Mouse (Mus musculus) T-helper 1 cell (primary cell): ENCODE results near the gene Ano5.

Source experiments
- in situ Hi-C: fragments of 300-600 bp; cut with MboI, MseI; formaldehyde crosslinking; loops from one replicate; pipeline ENCODE4 v1.15.1; 2025; ENCODE audit warnings: high pct_unique_total_duplicates

The Ano5 gene

DNA sequence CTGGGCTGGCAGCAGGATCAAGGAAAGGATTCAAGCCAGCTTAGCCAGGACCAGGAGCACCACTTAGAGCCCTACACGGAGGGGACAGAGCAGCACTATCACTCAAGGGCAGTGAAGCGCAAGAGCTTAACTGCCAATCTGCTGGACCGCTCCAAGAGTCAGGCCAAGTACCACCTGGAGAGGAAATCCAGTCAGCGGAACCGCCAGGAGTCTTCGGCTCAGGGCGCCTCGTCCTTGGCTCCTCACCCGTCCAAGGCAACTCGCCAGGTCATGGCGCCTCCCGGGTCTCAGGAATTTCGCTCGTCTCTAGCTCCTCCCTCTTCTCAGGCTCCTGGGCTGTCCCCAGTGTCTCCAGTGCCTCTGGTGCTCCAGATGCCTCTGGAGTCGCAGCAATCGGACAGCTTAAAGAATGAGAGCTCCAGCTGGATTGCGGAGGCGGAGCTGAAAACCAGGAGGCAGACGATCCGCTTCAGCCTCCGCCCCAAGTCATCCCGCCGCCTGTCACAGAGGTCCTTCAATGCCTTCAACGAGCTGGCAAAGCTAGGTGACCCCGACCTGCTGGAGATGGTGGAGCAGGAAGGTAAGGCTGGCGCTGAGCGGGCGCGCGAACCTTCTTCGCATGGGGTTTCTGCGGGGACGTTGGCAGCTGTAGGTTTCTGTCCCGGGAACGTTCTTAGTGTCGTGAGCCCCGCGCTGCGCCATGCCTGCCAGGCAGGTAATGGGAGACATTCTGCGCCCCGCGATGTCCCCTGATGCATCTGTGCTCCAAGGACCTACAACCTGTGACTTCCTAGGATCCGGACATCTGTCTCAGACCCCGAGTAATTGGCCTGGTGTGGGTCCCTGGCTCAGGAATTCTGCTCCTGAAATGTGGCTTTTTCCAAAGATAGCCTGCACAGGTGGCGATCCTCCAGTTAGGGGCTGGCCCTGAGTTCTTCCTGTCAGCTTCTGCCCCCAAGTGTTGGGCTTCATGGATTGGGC is at the start of gene Ano5:
TSS of gene Ano5 (plus strand) at position 359 of the 981 bp plus-strand sequence.
- in situ Hi-C loops: no loop called here

DNA sequence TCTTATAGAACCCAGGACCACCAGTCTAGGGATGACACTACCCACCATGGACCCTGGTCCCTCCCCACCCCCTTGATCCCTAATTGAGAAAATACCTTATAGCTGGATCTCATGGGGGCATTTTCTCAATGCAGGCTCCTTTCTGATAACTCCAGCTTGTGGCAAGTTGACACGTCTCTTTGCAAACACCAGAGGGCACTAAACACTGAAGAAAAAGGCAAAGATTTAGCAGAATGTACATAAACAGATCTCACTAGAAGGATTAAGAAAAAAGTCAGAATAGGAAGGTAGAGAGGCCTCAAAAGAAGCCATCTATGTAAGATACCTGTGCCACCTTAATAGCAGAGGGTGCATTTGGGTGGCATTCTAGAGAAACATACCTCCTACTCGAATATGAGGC is 11.4 kb upstream of the Ano5 start:
- in situ Hi-C loops: no loop called here

DNA sequence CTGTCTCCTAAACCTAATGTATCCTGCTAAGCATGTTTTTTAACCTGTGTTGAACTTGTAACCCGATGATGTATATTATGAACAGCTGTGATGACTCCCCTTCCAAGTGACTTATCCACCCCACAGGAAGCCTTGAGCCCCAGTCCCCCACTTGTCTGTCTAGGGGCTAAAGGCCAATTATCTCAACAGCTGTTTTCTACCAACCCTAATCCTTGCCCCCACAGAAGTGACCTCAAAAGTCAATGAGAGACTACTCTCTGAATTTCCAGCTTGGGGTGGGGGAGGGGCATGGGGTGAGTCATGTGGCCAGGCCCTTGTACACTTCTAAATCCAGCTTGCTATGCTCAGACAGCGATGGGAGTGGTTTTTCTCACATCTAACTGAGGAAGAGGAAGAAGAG is 6.9 kb upstream of the Ano5 start:
- in situ Hi-C loops: no loop called here

DNA sequence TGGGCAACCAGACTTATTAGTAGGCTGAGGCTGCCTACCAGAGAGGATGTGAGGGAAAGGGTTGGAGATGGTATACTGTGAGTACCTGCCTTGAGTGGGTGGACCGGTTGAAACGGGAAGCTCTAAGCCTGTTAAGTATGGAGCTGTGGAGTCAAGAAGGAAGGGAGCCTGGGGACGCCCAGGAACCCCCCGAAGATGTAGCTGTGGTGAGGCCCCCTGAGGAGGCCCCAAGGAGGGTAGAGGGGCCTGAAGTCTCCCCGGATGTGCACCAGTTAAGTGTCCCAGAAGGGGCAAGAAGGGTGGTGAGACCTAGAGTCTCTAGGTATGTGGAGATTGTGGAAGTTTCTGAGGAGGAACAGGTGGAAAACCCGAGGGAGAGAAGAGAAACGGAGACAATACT is 682 bp upstream of the Ano5 start:
- in situ Hi-C loops: no loop called here

DNA sequence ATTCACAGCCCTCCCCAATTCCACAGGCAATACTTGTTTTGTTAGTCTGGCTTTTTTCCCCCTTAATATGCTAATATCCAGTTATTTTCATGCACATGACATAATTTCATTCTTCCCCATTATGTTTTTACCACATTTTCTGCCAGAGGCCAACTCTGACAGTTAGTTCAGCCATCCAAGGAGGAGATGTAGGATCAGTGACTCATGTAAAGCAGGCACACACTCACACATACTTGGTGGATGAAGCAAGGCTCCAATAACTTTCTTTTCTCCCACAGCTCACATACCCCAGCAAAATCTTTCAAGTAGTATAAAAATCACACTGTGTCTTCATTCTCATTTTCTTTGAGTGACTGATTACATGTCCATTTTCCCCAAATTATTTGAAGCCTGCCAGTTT is 28.5 kb downstream of the Ano5 start:
- in situ Hi-C loops: loop anchor here (10.0 kb wide), 1 partner anchor 1875 kb away; no protein-coding TSS in a partner anchor

DNA sequence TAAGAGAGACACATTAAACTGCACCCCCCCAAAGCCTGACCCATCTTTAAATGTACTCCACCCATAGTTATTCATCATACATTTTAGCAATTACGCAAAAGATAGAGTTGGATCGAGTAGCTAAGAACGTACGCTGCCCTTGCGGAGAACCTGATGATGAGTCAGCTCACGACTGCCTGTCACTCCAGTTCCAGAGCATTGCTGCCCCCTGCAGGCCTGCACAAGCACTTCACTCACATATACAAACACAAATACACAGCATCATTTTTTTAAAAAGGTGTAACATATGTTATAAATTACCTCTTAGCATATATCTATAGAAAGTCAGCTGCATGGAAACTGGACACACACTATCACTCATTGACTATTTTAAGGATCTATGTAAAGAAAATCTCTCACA is 29.9 kb downstream of the Ano5 start:
- in situ Hi-C loops: no loop called here

DNA sequence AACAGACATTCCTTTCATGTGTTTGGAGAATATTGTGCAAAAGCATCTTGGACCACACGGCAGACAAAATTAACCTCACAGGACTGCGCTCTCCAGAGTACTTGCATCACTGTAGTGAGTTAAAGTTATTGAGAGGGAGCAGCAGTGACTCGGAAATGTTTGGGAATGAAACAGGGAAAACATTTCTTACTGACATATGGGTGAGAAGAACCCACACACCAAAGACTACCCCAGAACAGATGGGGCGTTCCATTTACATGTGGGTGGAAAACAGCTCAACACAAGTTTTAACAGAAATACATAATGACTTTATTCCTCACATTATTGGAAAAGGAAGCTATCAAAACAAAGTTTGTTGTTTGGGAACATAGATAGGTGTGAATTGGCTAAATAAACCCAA is 89.2 kb downstream of the Ano5 start:
- in situ Hi-C loops: no loop called here

DNA sequence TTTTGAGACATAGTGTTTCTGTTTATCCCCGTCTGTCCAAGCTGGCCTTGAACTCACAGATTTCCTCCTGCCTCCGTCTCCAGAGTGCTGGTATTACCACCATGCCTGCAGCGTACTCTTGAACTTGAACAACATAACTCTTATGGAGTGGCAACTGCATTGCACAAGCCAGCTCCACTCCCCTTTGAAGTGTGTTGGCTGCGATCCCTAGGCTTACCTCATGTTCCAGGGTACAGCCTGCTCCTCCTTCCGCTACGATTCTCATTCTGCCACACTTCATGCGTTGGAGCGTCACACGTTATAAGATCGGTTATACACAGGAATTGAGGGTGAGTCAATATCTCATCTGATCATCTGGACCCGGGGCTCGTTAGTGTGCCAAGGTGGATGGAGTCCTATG is 92.9 kb downstream of the Ano5 start:
- in situ Hi-C loops: no loop called here

DNA sequence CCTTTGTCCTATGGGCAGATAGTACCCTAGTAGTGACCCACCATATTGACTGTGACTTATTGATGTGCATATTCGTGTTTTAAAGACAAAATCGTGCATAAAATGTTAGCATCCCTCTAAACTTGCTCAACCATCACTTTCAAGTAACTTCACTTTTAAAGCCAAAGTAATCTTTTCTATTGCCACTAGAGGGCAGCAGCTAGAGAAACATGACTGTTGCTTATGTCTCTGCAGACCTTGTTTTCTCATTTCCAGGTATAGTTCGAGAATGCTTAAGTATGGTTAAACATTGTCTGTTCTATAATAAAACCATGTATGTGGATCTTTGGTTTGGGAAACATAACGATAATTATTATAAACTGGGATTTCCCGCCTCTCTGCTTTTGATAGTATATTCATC is 103.6 kb downstream of the Ano5 start:
- in situ Hi-C loops: no loop called here

DNA sequence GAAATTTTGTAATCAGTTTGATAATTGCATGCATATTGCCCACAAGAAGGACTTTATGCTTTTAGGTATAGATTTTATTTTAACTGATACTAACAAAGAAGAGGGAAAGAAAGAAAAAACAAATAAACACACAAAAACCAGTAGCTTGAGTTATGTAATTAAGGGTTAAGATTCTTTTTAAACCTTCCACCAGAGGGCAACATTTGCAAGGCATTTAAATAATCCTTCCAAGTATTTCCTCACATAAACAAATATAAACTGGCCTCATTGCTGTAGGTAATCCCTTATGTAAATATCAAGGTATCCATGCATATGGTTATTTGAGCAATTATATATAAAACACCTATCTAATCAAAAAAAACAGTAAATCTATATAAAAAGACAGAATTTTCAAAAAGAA is 107.1 kb downstream of the Ano5 start:
- in situ Hi-C loops: no loop called here

DNA sequence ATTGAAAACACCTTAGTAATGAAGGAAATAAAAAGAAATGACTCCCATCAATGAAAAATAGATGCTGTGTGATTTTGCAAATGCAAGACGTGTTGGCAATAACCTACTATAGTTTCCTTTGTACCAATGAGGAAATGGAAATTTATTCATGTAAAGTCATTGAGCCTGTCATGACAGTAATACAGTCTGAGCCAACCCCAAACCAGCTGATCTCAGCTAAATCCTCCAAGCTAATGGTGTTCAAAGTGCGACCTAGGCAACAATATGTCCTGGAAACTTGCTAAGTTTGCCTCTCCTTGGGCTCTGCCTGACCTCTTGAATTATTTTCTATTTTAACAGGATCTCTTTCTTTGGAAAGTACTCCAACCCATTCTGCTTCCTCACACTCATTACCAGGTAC is 107.6 kb downstream of the Ano5 start:
- in situ Hi-C loops: no loop called here

DNA sequence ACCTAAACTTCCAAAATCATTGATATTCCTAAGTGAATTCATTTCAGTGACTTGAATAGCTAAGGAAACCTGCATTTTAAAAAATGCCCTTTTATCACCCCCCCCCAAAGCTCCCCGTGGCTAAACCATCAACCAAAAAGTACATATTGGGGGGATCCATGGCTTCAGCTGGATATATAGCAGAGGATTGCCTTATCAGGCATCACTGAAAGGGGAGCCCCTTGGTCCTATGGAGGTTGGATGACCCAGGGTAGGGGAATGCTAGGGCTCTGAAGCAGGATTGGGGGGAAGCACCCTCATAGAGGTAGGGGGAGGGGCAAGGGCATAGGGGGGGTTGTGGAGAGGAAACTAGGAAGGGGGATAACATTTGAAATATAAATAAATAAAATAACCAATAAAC is 109.1 kb downstream of the Ano5 start:
- in situ Hi-C loops: loop anchor here (10.0 kb wide), 1 partner anchor 105 kb away; no protein-coding TSS in a partner anchor

DNA sequence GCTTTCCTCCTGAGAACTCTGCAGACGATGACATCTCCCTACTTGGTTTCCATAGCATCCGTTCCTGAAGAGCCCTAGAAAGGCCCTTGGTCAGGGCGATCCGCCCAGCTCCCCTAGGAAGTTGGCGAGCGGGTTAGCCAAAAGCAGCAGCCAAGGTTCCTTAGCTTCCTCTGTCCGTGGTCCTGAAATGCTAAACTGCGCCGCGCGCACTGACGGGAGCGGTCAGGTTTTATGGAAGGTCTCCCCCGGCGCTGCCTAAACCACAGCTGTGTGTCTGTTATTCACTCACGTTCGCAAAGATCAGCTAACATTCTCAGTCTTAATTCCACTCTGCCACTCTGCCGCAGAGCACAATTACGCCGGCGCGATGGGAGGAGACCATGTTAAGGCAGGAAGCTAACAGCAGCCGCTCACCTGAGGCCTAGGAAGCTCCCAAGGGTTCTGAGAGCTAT is 110.9 kb downstream of the Ano5 start, which contains the start of gene Slc17a6:
TSS of gene Slc17a6 (plus strand) at position 313 of the 452 bp plus-strand sequence.
- in situ Hi-C loops: loop anchor here (10.0 kb wide), 1 partner anchor 103 kb away; no protein-coding TSS in a partner anchor

DNA sequence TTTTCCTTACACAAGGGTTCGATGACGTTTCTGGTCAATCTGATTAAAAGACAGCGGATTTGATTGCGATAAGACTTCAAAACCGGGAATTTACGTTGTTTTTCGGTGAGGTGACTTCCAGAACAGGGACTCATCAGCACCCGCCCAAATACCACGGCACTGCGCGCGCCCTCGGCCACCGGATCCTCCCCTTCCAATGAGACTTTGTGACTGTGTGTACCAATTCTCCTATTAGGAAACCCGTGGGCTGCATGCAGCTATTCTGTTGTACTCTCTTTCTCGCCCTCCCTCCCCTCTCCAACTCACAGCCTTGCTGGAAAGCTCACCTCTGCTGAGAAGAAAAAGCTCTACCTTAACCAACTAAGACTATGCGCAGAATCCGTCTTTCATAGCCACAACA is 111.4 kb downstream of the Ano5 start:
- in situ Hi-C loops: loop anchor here (10.0 kb wide), 1 partner anchor 103 kb away; no protein-coding TSS in a partner anchor

DNA sequence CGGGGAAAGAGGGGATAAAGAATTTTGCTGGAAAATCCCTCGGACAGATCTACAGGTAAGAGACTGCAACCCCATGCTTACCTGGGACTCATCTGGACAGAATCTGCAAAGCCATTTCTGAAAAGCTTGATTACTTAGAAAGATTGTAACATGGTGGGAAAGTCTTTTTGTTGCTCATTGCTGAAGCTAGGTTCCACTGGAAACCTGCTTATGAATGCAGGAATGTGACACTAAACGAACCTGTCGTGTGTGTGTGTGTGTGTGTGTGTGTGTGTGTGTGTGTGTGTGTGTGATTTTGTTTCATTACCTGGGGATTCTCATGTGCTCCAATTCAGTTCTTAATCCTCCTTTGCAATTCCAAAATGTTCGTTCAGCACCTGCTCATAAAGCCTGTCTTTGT is 111.8 kb downstream of the Ano5 start:
- in situ Hi-C loops: loop anchor here (10.0 kb wide), 1 partner anchor 102 kb away; no protein-coding TSS in a partner anchor

DNA sequence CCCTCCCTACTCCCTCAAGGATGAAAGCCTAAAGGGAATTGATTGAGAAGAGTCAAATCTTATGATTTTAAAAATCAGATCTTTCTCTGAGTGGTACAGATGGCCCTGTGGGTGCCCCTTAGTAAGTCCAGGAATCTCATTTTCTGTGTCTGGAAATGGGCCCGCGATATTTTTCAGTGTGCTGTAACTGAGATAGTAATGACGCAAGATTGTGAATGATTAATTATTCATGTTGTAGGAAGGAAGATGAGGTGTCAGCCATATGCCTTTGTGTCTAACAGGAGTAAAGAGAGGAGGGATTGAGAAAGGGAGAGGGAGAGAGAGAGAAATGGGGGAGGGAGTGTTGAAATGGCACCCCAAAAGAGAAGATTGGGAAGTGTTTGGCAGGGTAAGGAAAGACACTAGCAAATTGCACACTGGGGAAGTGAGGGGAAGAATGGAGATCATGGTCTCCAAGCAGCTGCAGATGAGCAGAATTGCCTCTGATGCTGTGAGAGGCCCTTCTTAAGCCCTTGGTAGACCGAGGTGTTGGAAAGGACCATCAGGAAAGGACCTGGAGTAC is 113.6 kb downstream of the Ano5 start:
- in situ Hi-C loops: loop anchor here (10.0 kb wide), 1 partner anchor 100 kb away; no protein-coding TSS in a partner anchor

DNA sequence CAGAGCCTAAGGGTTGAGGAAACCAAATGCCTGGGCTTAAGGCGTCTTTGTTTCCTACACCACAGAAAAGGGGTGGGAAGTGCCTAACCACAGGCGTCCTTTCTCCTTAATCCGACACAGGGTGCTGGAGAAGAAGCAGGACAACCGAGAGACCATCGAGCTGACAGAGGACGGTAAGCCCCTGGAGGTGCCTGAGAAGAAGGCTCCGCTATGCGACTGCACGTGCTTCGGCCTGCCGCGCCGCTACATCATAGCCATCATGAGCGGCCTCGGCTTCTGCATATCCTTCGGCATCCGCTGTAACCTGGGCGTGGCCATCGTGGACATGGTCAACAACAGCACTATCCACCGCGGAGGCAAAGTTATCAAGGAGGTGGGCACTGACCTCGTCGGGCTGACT is 114.3 kb downstream of the Ano5 start:
- in situ Hi-C loops: loop anchor here (5.0 to 10.0 kb wide), 2 partner anchors 100 to 352 kb away; no protein-coding TSS in a partner anchor

DNA sequence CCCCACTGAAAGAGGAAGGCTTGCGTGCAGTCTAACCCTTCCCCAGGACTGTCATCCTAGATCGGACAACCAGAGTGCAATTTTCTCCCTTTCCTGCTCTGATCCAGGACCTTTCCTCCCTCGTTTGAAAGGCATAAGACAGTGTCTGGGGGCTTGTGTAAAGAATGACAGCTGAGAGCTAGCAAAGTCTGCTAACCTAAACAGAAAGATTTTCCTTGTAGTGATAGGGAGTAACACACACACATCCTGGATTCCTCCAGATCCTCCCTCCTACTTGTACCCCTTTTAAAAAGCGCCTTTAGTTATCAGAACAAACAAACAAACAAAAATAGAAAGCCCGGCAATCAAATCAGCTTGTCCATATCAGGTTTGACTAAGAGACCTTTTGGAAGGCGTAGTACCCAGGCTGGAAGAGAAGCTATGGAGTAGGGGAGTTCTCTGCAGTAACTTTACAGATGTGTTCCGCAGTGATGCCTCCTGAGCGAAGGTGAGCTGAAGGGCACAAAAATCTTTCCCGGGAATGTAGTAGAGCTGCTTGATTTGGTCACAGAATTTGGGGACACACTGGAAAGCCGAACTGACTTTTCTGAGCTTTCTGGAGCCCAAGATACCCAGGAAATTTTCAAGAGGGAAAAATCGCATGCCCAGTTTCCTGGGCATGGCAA is 114.9 kb downstream of the Ano5 start:
- in situ Hi-C loops: loop anchor here (5.0 to 10.0 kb wide), 2 partner anchors 99 to 352 kb away; no protein-coding TSS in a partner anchor

DNA sequence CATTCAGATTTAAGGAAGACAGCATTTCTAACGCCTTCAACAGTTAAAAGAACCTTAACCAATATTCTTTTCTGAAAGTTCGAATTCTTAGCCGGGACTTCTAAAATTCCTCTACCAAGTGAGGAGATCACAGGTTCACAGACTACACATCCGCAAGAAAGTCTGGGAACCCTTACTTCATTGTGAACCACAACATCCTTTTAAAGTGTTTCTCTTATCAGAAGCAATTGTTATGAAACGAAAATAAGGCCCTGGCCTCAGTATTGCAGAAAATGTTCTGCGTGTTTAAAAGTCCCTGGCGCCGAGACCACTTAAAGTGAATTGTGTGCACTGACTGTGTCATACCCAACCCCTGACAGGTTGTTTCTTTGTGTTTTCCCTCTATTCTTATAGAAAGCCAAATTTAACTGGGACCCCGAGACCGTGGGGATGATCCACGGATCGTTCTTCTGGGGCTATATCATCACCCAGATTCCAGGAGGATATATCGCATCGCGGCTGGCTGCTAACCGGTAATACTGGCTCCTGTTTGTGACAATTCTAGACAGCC is 115.7 kb downstream of the Ano5 start:
- in situ Hi-C loops: loop anchor here (5.0 to 10.0 kb wide), 2 partner anchors 98 to 351 kb away; no protein-coding TSS in a partner anchor

DNA sequence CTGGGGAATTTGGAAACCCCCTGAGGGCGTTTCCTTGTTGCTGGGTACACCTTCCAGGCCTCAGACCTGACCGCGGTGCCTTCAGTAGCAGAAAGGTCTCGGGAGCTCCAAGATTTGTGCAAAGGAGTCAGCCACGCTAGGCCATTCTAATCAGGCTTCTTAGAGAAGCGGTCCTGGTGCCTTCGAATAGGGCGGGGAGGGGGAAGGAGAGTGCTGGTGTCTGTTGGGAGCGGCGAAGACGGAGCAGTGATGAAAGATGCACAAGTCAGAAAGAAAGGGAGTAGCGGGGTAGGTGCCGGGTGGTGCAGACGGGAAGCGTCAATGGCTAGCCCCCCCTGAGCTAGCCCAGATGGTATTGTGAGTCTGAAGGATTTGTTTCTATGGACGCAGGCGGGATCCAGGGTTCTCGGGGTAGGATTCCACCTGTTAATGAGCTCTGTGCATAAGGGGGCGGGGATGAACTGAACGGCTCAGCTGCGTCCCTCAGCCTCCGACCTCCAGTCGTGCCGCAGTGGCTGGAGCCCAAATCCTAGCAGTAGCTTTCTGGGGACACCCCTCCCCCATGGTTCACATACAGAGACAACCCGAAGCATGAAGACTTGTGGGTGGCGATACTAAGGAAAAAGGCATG is 116.3 kb downstream of the Ano5 start:
- in situ Hi-C loops: loop anchor here (5.0 to 10.0 kb wide), 2 partner anchors 98 to 350 kb away; no protein-coding TSS in a partner anchor

DNA sequence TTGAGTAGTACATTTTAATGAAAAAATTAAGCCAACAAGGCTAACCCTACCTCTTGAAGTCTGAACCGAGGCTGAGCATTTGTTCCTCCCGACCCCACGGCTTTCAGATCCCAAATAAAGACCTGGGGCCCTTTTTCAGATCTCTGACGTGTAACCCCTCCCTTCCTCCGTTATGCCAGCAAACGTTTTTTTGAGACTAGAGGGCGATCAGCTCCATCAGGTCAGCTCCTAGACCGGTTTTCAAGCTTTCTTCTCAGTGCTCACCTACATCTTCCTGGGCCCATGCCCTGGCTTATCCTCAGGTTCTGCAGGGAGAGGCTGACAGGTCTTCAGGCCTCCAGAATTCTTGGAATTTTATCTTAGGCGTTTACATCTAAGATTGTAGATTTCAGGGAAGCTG is 116.8 kb downstream of the Ano5 start:
- in situ Hi-C loops: loop anchor here (5.0 to 10.0 kb wide), 2 partner anchors 97 to 350 kb away; no protein-coding TSS in a partner anchor
